Mouse (Mus musculus) cerebellum, postnatal 36 days (tissue): ENCODE measurements at regions not wholly inside any gene's neighbourhood (a gene's known extent, or its start where the extent isn't known, plus 50 kb on each side); places are given as distances from the start of the nearest gene placed in this dataset.

Source experiments
- DNase-seq, 2 experiments: peaks; one replicate each; pipeline ENCODE4 v3.0.0; 2021 to 2022; ENCODE audit warnings: mixed read lengths in 2 of 2

DNA sequence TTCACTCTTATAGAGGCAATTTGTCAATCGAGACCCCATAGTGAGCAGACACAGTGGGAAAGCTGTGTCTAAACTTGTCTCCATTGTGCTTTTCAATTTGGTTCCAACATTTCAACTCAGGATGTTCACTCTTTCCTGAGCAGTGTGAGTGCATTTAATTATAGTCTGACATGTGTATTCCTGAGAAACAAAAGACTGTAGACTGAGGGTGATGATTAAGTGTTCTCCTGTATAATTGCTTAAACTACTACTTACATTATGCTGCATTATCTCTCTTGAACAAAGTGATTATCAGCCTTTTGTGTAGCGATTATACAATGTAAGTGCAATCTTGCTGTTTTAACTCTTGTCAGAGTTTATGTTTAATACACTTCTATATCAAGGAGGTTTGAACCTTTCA lies 87.9 kb downstream of the 1700008P02Rik start:
- DNase-seq = no peak

DNA sequence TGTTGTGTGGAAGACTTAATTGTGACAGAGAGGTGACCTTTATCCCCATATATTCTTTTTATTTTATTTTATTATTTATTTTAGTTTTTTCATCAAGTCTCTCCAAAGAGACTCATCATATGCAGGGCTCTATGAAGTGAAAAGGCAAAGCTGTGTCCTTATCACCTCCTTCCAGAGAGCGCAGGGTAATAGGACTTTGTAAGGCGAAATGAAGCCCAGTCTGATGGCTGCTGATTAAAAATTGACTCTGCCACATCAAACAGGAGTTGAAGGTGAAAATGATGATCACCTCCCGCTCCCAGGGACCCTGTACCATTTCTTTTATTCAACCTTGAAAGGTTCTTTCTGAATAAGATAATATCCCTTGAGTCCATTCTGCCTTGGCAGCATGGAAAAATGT lies 94.3 kb downstream of the 1700008P02Rik start:
- DNase-seq = no peak

DNA sequence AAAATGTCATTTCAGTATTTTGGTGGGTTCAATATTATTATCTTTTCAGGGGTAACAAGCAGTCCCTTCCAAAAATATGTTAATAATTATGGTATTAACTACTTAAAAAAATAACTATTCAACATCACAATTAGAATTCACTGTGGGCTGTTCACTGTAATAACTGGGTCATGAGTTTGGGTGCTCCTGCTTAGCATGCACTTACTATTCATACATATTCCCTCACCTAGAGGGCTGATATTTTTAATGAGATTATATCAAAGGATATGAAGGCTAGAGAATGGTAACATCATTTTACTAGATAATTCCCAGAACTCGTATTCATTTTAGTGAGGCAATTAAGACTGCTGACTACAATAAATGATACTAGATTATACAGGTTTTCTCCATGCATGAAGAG lies 95.1 kb downstream of the 1700008P02Rik start:
- no peak for DNase-seq

DNA sequence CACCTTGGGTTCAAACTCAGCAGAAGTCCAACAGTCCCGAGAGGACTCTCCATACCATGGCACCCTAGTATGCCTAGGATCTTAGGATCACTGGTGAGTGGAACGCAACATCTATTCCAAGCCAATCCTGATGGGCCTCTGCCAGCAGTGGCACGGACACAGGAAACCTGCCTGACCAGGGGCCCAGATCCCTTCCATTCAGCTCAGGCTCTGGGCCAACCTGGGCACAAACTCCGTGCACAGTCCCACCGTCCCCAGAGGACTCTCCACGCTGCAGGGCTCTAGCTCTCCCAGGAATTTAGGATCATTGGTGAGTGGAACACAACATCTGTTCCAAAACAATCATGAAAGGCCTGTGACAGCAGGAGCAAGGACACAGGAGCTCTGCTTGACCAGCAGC lies 108.9 kb downstream of the 1700008P02Rik start:
- no peak for DNase-seq

DNA sequence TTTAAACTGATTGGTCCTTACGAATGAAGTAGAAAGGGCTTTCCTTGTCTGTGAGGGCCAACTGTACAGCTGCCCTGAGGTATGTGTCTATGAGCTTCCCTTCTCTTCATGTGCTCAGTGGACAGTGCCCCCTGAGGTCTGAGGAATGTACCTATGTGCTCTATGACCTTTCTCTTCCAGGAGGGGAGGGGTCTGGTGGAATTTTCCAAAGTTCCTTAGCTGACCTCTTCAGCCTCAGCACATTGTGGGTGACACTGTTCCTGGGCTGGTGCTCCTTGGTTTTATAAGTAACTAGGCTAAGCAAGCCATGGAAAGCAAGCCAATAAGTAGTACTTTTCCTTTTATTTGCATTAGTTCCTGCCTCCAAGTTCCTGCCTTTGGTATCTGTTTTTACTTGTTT lies 116.1 kb downstream of the 1700008P02Rik start:
- no peak for DNase-seq

DNA sequence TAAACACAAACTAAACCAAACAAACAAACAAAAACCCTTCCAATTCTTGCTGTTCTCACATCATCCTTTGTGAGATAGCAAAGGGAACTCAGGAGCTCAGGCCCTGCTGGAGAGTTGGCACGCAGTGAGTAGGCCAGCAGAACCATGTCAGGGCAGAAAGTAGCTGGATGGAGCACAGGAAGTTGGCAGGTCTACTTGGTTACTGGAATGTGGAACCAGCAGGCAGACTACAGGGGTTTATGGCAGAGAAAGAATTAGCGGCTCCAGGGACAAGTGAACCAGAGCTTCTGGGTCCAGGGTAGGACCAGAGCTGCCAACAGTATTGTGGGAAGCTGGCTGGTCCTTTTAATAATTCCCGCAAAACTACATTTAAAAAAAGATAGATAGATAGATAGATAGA lies 136.2 kb downstream of the 1700008P02Rik start:
- peak in 1 of 2 experiments; percentile 2 for DNase-seq

DNA sequence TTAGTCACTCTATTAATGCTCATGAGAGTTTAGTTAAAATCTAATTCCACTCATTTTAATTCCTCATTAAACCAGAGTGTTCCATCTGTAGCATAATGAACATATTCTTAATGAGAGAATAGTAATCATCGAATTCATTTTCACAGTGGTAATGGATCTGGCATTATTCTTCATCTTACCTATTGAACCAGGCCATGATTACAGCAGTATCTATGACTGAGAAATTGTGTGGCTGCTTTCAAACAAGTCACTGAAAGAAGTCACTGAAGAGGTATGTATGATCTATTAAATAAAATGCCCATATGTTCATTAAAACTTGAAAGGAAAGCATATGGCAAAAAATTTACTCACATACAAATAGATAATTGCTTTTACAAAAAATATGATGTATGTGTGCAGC lies 138.6 kb downstream of the 1700008P02Rik start:
- DNase-seq = no peak
